Mouse (Mus musculus) heart, embryonic 11.5 days (tissue): ENCODE data around the gene Cdk11b. TPM values are rescaled to one million over a fixed set of nuclear protein-coding genes. Genes with fewer than 3 reads are reported as not detected.

Source experiments
- ATAC-seq: fragments of 200-750 bp; cut with Nextera tagmentation; replicated peaks from 2 replicates; pipeline ENCODE4 v1.8.0; 2017; ENCODE audit warnings: moderate library complexity; ENCODE audit not compliant: insufficient number of reproducible peaks, low FRiP score, low TSS enrichment
- H3K27ac ChIP-seq: fragments of 300-500 bp; sonication (generic); 2 replicates; pipeline ENCODE4 v1.5.1; 2014; ENCODE audit warnings: mild to moderate bottlenecking, low read depth, low read length
- H3K27me3 ChIP-seq: fragments of 300-500 bp; sonication (generic); 2 replicates; pipeline ENCODE4 v1.6.1; 2014; ENCODE audit warnings: mild to moderate bottlenecking, low read length, mixed read lengths; ENCODE audit not compliant: control insufficient read depth, insufficient read depth
- H3K36me3 ChIP-seq: fragments of 300-500 bp; sonication (generic); 2 replicates; pipeline ENCODE4 v1.6.1; 2014; ENCODE audit warnings: mild to moderate bottlenecking, low read length, moderate library complexity, mixed read lengths; ENCODE audit not compliant: control insufficient read depth, insufficient read depth
- H3K4me1 ChIP-seq: fragments of 300-500 bp; sonication (generic); 2 replicates; pipeline ENCODE4 v1.6.1; 2014; ENCODE audit warnings: low read length; ENCODE audit not compliant: control insufficient read depth, insufficient read depth
- H3K4me2 ChIP-seq: fragments of 300-500 bp; sonication (generic); 2 replicates; pipeline ENCODE4 v1.6.1; 2014; ENCODE audit warnings: mild to moderate bottlenecking, moderate library complexity
- H3K4me3 ChIP-seq: fragments of 300-500 bp; sonication (generic); 2 replicates; pipeline ENCODE4 v1.5.1; 2014; ENCODE audit warnings: low read depth, low read length
- H3K9ac ChIP-seq: fragments of 300-500 bp; sonication (generic); 2 replicates; pipeline ENCODE4 v1.6.1; 2014; ENCODE audit warnings: mild to moderate bottlenecking, low read depth, low read length, moderate library complexity
- H3K9me3 ChIP-seq: fragments of 300-500 bp; sonication (generic); replicated peaks from 2 replicates; pipeline ENCODE4 v1.6.1; 2016; ENCODE audit warnings: low read length; ENCODE audit not compliant: control insufficient read depth
- WGBS: fragments of 180-500 bp; shearing (Covaris S2); extraction: QIAGEN DNeasy Blood & Tissue Kit; methylation state at CpG from one replicate; pipeline ENCODE4 v1.1.7; 2014; ENCODE audit not compliant: insufficient replicate concordance; 5-methylcytosine and 5-hydroxymethylcytosine counted together
- polyA plus RNA-seq: library from polyadenylated mRNA; unstranded; fragments of >200 nt; fragmentation: Nextera tagmentation; extraction: Ambion mirVana; gene quantifications from 2 replicates; pipeline ENCODE4 v1.2.1, GENCODE M21; 2014

Cdk11b gene
- polyA plus RNA-seq, 1 experiment from 2014 or later: 48.2 TPM

GRCm38 (mm10) chr4:155589356-155589755 is 35.3 kb upstream of the Cdk11b start:
- H3K9ac ChIP-seq: no peak overlapping the region
- ATAC-seq: no peak
- H3K4me1 ChIP-seq: no peaks in the 10 kb centered on the region
- no peaks in the 10 kb centered on the region for H3K9me3 ChIP-seq
- H3K36me3 ChIP-seq: peaks cover 40% of the 10 kb centered on the region
- H3K4me2 ChIP-seq: no peak overlapping the region
- 91% methylated on average over 5 of the region's 5 CpGs for WGBS
- H3K4me3 ChIP-seq: no peak overlapping the region
- no peak overlapping the region for H3K27ac ChIP-seq
- H3K27me3 ChIP-seq: no peaks in the 10 kb centered on the region

GRCm38 (mm10) chr4:155591012-155591719 is 33.5 kb upstream of the Cdk11b start:
- Histone ChIP-seq H3K4me2 (no peak overlapping the region), H3K4me1 (no peaks in the 10 kb centered on the region), H3K36me3 (peaks cover 27% of the 10 kb centered on the region), H3K4me3 (no peak overlapping the region), H3K27ac (no peak overlapping the region), H3K9me3 (no peaks in the 10 kb centered on the region), H3K27me3 (no peaks in the 10 kb centered on the region), H3K9ac (no peak overlapping the region)
- 66% methylated on average over 7 of the region's 7 CpGs for WGBS
- ATAC-seq: no peak

GRCm38 (mm10) chr4:155593780-155594179 is 30.9 kb upstream of the Cdk11b start:
- Histone ChIP-seq H3K9me3 (no peaks in the 10 kb centered on the region), H3K9ac (no peak overlapping the region), H3K27ac (no peak overlapping the region), H3K4me3 (no peak overlapping the region), H3K36me3 (peaks cover 13% of the 10 kb centered on the region), H3K27me3 (no peaks in the 10 kb centered on the region), H3K4me2 (no peak overlapping the region), H3K4me1 (no peaks in the 10 kb centered on the region)
- WGBS: 64% methylated on average over 1 of the region's 1 CpGs
- ATAC-seq: no peak

GRCm38 (mm10) chr4:155595777-155596176 is 28.9 kb upstream of the Cdk11b start:
- Histone ChIP-seq H3K9me3 (no peaks in the 10 kb centered on the region), H3K4me2 (no peak overlapping the region), H3K4me3 (no peak overlapping the region), H3K36me3 (no peaks in the 10 kb centered on the region), H3K27ac (no peak overlapping the region), H3K27me3 (no peaks in the 10 kb centered on the region), H3K9ac (no peak overlapping the region), H3K4me1 (no peaks in the 10 kb centered on the region)
- no peak for ATAC-seq
- WGBS: 83% methylated on average over 3 of the region's 3 CpGs

GRCm38 (mm10) chr4:155596606-155597005 is 28.0 kb upstream of the Cdk11b start:
- H3K9ac ChIP-seq: no peak overlapping the region
- no peaks in the 10 kb centered on the region for H3K9me3 ChIP-seq
- H3K4me2 ChIP-seq: no peak overlapping the region
- ATAC-seq: no peak
- no peaks in the 10 kb centered on the region for H3K36me3 ChIP-seq
- no peak overlapping the region for H3K27ac ChIP-seq
- WGBS: 75% methylated on average over 5 of the region's 5 CpGs
- no peaks in the 10 kb centered on the region for H3K27me3 ChIP-seq
- H3K4me1 ChIP-seq: no peaks in the 10 kb centered on the region
- H3K4me3 ChIP-seq: no peak overlapping the region

- H3K9ac ChIP-seq: no peak overlapping the region
- no peaks in the 10 kb centered on the region for H3K36me3 ChIP-seq
- no peaks in the 10 kb centered on the region for H3K27me3 ChIP-seq
- no peaks in the 10 kb centered on the region for H3K9me3 ChIP-seq
- no peak overlapping the region for H3K4me2 ChIP-seq
- no peak for ATAC-seq
- no peak overlapping the region for H3K27ac ChIP-seq
- H3K4me1 ChIP-seq: peaks cover 7% of the 10 kb centered on the region
- WGBS: 18% methylated on average over 19 of the region's 20 CpGs
- no peak overlapping the region for H3K4me3 ChIP-seq
These were observed 26.1 kb upstream of the Cdk11b start for GRCm38 (mm10) chr4:155598536-155598935.

GRCm38 (mm10) chr4:155599901-155600825 is 24.5 kb upstream of the Cdk11b start:
- WGBS: 84% methylated on average over 11 of the region's 11 CpGs
- no peaks in the 10 kb centered on the region for H3K9me3 ChIP-seq
- no peaks in the 10 kb centered on the region for H3K27me3 ChIP-seq
- peak overlapping the region; percentile 99 for H3K27ac ChIP-seq
- H3K36me3 ChIP-seq: no peaks in the 10 kb centered on the region
- H3K4me2 ChIP-seq: peak overlapping the region; percentile 92
- H3K9ac ChIP-seq: peak overlapping the region; percentile 77; the same call in 1 of the 2 replicates
- peak overlapping the region; percentile 85 for H3K4me3 ChIP-seq
- peaks cover 7% of the 10 kb centered on the region for H3K4me1 ChIP-seq
- ATAC-seq: no peak

- H3K4me3 ChIP-seq: peak within 1 kb of the TSS; percentile 85
- peak within 1 kb of the TSS; percentile 97 for H3K9ac ChIP-seq
- no peaks in the 10 kb centered on the region for H3K9me3 ChIP-seq
- under 1% methylated on average over 57 of the region's 65 CpGs for WGBS
- peak within 1 kb of the TSS; percentile 99 for H3K27ac ChIP-seq
- H3K4me1 ChIP-seq: peaks cover 7% of the 10 kb centered on the region
- ATAC-seq: peak; percentile 94
- no peaks in the 10 kb centered on the region for H3K36me3 ChIP-seq
- H3K4me2 ChIP-seq: peak within 1 kb of the TSS; percentile 92
- H3K27me3 ChIP-seq: no peaks in the 10 kb centered on the region
These were observed 23.3 kb upstream of the Cdk11b start, which contains the start of gene Slc35e2 for GRCm38 (mm10) chr4:155601091-155601996. Slc35e2 (plus strand) TSS chr4:155601416.
